Mouse (Mus musculus): Measurements from ENCODE around the gene Cdk6.

DNA sequence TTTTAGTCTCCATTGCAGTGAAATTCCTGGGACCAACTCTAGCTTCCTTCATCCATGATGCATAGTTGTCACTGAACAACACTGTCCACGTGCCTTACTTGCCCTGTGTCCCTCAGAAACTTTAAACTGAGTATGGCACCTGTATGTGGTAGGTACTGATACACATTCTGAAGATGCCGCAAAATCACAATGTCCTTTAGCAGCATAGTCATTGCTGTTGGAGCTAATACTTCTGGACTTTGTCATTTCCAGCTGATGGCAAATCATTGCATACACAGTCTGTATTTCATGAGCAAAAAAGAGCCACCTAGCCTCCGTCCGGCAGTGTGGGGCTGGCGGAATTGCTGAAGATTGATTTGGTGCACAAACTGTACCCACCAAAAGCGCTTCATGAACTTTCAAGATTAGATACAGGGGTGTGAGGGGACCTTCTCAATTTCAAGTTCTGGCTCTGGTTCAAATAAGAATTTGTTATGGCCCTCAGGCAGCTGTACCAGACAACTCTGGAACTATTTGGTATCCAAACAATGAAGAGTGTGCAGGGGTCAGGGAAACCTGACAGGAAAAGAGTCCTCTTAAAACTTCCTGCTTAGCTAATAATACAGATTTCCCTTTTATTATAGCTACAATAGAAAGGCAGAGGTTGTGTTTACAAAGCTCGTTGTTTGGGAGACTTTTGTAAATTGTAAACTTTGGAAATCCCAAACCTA is 44.9 kb downstream of the Cdk6 start:
- TF ChIP-seq MYC (IDR thresholded peaks at IDR 0.05; ENCODE audit: low read depth, low read length) (no peak), POLR2A (IDR thresholded peaks at IDR 0.05; ENCODE audit: low read depth, low read length) (no peak), ZNF384 (IDR thresholded peaks at IDR 0.05; ENCODE audit: low read depth, low read length) (no peak), ELF1 (IDR thresholded peaks at IDR 0.05; ENCODE audit: low read depth, low read length) (no peak)

Measured in CH12.LX (cell line).